Mouse (Mus musculus): ENCODE measurements around the gene Gna11. TPM values are rescaled to one million over a fixed set of nuclear protein-coding genes. Genes with fewer than 3 reads are reported as not detected.

Gene Gna11
- polyA plus RNA-seq, 1 experiment = not detected

DNA sequence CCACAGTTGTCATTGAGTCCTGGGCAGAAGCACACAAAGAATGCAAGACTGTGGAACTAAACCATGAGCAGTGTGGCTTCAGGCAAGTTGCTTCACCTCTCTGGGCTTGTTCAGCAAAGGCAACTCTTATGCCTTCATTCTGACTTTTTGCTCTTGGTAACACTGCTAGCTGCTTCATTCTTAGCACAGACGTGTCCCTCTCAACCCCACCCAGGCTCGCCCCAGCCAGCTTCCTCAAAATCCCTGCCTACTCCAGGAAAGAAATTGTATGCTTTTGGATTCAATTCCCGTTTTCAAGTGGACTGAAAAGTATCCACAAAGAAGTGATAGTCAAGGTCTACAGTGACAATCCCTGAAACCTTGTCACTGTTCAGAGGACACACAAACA, 25.0 kb downstream of the Gna11 start:
- no peak overlapping the region for H3K27ac ChIP-seq (ENCODE audit: insufficient read depth, low read depth, low read length)
- no peak overlapping the region for H3K4me3 ChIP-seq (ENCODE audit: insufficient read depth, low read depth, low read length)
- no peaks in the 10 kb centered on the region for H3K4me1 ChIP-seq (ENCODE audit: control insufficient read depth, insufficient read depth, low read length)
- WGBS = 67% methylated on average over 3 of the region's 3 CpGs
- no peak for TF ChIP-seq POLR2A (IDR thresholded peaks at IDR 0.05; ENCODE audit: insufficient read depth, low read depth, low read length)

- no peak overlapping the region for H3K27ac ChIP-seq (ENCODE audit: insufficient read depth, low read depth, low read length)
- 85% methylated on average over 6 of the region's 6 CpGs for WGBS
- H3K4me1 ChIP-seq (ENCODE audit: control insufficient read depth, insufficient read depth, low read length) = no peaks in the 10 kb centered on the region
- no peak overlapping the region for H3K4me3 ChIP-seq (ENCODE audit: insufficient read depth, low read depth, low read length)
- TF ChIP-seq CTCF (IDR thresholded peaks at IDR 0.05; ENCODE audit: insufficient read depth, low read depth, low read length) (no peak), POLR2A (IDR thresholded peaks at IDR 0.05; ENCODE audit: insufficient read depth, low read depth, low read length) (no peak)
These were observed 25.6 kb downstream of the Gna11 start for GRCm38 (mm10) chr10:81519227-81519977.

DNA sequence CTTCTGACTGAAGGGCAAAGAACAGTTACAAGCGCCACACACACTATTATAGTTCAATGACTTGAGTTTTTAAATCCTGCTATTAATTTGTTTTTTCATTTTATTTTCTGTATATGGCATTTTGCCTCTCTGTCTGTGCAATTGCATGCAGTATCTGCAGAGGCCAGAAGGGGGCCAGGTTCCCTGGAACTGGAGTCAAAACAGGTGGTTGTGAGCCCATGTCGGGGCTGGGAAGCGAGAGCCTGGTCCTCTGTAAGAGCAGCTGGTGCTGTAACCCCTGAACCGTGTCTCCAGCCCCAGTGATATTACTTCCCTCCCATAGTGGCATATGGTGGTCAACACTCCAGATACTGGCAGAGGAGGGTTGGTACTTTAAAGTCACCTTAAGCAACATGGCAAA, 26.4 kb downstream of the Gna11 start:
- 17% methylated on average over 4 of the region's 4 CpGs for WGBS
- H3K27ac ChIP-seq (ENCODE audit: insufficient read depth, low read depth, low read length) = no peak overlapping the region
- H3K4me3 ChIP-seq (ENCODE audit: insufficient read depth, low read depth, low read length) = no peak overlapping the region
- TF ChIP-seq POLR2A (IDR thresholded peaks at IDR 0.05; ENCODE audit: insufficient read depth, low read depth, low read length) (no peak), CTCF (IDR thresholded peaks at IDR 0.05; ENCODE audit: insufficient read depth, low read depth, low read length) (peak; percentile 52)
- no peaks in the 10 kb centered on the region for H3K4me1 ChIP-seq (ENCODE audit: control insufficient read depth, insufficient read depth, low read length)

DNA sequence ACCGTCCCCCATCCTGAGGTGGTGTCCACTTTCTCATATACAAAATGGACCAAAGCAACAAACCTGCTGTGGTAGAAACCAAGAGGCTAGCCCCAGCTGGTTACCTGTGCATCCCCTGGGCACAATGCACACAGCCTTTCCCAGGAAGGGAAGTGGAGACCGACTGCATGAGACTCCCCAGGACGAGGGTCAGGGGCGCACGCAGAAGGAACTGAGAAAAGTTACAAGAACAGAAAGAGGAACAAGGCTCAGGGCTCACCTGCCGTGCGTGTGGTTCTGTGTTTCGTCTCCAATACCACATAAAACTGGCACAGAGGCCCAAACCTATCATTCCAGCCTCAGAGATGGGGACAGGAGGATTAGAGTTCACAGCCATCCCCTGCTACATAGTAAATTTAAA, 27.8 kb downstream of the Gna11 start:
- Histone ChIP-seq H3K27ac (ENCODE audit: insufficient read depth, low read depth, low read length) (no peak overlapping the region), H3K4me1 (ENCODE audit: control insufficient read depth, insufficient read depth, low read length) (no peaks in the 10 kb centered on the region), H3K4me3 (ENCODE audit: insufficient read depth, low read depth, low read length) (no peak overlapping the region)
- no peak for TF ChIP-seq CTCF (IDR thresholded peaks at IDR 0.05; ENCODE audit: insufficient read depth, low read depth, low read length)
- no peak for TF ChIP-seq POLR2A (IDR thresholded peaks at IDR 0.05; ENCODE audit: insufficient read depth, low read depth, low read length)
- 83% methylated on average over 8 of the region's 8 CpGs for WGBS

GRCm38 (mm10) chr10:81513798-81514197, 31.2 kb downstream of the Gna11 start:
- TF ChIP-seq CTCF (IDR thresholded peaks at IDR 0.05; ENCODE audit: insufficient read depth, low read depth, low read length) (no peak), POLR2A (IDR thresholded peaks at IDR 0.05; ENCODE audit: insufficient read depth, low read depth, low read length) (no peak)
- H3K4me3 ChIP-seq (ENCODE audit: insufficient read depth, low read depth, low read length) = no peak overlapping the region
- 88% methylated on average over 5 of the region's 5 CpGs for WGBS
- no peaks in the 10 kb centered on the region for H3K4me1 ChIP-seq (ENCODE audit: control insufficient read depth, insufficient read depth, low read length)
- no peak overlapping the region for H3K27ac ChIP-seq (ENCODE audit: insufficient read depth, low read depth, low read length)

DNA sequence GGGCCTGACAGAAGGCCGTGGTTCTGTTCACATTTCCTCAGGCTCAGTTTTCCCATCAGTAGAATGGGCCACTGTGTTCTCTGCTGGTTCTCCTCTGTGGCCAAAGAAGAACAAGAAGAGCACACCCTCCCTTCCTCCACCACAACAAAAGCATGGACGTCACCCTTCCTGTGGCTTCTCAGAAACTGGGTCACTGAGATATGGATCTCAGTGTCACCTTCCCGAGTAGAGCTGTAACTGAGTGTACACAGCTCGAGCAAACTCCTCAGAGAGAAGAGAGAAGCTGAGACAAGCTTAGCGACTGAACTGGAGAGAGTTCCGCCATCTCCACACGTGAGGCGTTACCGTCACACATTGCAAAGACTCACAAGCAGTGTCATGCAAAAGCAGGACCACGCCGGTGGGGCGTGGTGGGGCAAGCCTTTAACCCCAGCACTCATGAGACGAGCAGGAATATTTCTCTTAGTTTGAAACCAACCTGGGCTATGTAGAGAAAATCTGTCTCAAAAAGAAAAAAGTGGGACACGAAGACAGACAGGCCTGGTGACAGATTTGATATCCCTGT, 34.7 kb downstream of the Gna11 start:
- Histone ChIP-seq H3K4me1 (ENCODE audit: control insufficient read depth, insufficient read depth, low read length) (no peaks in the 10 kb centered on the region), H3K27ac (ENCODE audit: insufficient read depth, low read depth, low read length) (no peak overlapping the region), H3K4me3 (ENCODE audit: insufficient read depth, low read depth, low read length) (no peak overlapping the region)
- TF ChIP-seq CTCF (IDR thresholded peaks at IDR 0.05; ENCODE audit: insufficient read depth, low read depth, low read length) (no peak), POLR2A (IDR thresholded peaks at IDR 0.05; ENCODE audit: insufficient read depth, low read depth, low read length) (no peak)
- 76% methylated on average over 14 of the region's 14 CpGs for WGBS

DNA sequence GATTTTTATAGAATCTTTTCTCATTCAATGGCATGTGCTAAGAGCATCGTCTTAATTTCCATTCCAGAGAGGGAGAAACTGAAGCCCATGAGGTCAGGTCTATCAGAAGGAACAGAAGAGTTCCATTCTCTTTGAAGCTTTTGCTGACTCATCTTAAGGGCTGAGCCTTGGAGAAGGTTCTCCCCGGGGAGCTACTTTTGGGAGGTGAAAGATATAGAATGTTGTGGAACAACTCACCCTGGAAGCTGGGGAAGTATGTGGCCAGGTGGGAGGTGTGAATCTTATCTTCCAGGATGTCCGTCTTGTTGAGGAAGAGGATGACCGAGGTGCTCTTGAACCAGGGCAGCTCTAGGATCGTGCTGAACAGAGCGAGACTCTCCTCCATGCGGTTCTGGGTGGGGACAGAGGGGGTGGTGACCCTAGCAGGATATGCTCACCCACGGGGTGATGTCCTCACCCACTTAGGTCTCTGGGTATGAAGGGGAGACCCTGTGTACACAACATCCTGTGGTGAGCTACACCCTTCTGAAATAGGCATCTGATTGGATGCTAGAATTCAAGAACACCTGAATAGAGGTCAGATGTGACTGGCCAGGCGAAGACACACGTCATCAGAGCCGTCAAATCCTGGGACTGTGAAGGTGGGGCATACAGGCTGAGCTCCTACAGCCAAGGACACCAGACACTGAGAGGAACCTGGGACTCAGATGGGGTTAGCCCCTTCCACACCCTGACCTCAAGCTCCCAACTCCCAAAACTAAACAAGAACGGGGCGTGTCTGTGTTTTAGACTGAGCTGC, 37.1 kb downstream of the Gna11 start:
- Histone ChIP-seq H3K27ac (ENCODE audit: insufficient read depth, low read depth, low read length) (no peak overlapping the region), H3K4me1 (ENCODE audit: control insufficient read depth, insufficient read depth, low read length) (0 out of 2 replicates have a peak, but pooled peaks cover 2% of the 10 kb centered on the region), H3K4me3 (ENCODE audit: insufficient read depth, low read depth, low read length) (no peak overlapping the region)
- TF ChIP-seq POLR2A (IDR thresholded peaks at IDR 0.05; ENCODE audit: insufficient read depth, low read depth, low read length) = no peak
- no peak for TF ChIP-seq CTCF (IDR thresholded peaks at IDR 0.05; ENCODE audit: insufficient read depth, low read depth, low read length)
- WGBS = 78% methylated on average over 13 of the region's 13 CpGs

- Histone ChIP-seq H3K27ac (ENCODE audit: insufficient read depth, low read depth, low read length) (no peak overlapping the region), H3K4me3 (ENCODE audit: insufficient read depth, low read depth, low read length) (no peak overlapping the region), H3K4me1 (ENCODE audit: control insufficient read depth, insufficient read depth, low read length) (peaks cover 8% of the 10 kb centered on the region; the same call in 1 of the 2 replicates)
- TF ChIP-seq CTCF (IDR thresholded peaks at IDR 0.05; ENCODE audit: insufficient read depth, low read depth, low read length) (no peak), POLR2A (IDR thresholded peaks at IDR 0.05; ENCODE audit: insufficient read depth, low read depth, low read length) (no peak)
- 32% methylated on average over 6 of the region's 6 CpGs for WGBS
These were observed 37.9 kb downstream of the Gna11 start for GRCm38 (mm10) chr10:81507095-81507494.
